Mouse (Mus musculus): ENCODE measurements at regions not wholly inside any gene's neighbourhood (a gene's known extent, or its start where the extent isn't known, plus 50 kb on each side); places are given as distances from the start of the nearest gene placed in this dataset.
A peak's percentile ranks its signal among the peaks of the same experiment; 100 is the strongest.

GRCm38 (mm10) chr12:71769302-71769701 lies 61.6 kb upstream of the Daam1 start:
- whole genome bisulfite sequencing = 62% methylated on average over 6 of the region's 6 CpGs
- no peaks in the 10 kb centered on the region for H3K36me3 ChIP-seq (replicated peaks)
- H3K4me3 ChIP-seq = no peak overlapping the region
- H3K4me2 ChIP-seq = peak overlapping the region; percentile 41; the same call in 1 of the 2 replicates
- H3K9ac ChIP-seq = no peak overlapping the region
- H3K27me3 ChIP-seq (replicated peaks) = no peaks in the 10 kb centered on the region
- H3K4me1 ChIP-seq = peaks cover 8% of the 10 kb centered on the region; the same call in 1 of the 2 replicates
- no peaks in the 10 kb centered on the region for H3K9me3 ChIP-seq
- no peak overlapping the region for H3K27ac ChIP-seq
- no peak for ATAC-seq (replicated peaks)

- no peak overlapping the region for H3K9ac ChIP-seq
- H3K27me3 ChIP-seq (replicated peaks) = no peaks in the 10 kb centered on the region
- no peak overlapping the region for H3K27ac ChIP-seq
- no peak for ATAC-seq (replicated peaks)
- no peak overlapping the region for H3K4me2 ChIP-seq
- WGBS = 84% methylated on average over 9 of the region's 9 CpGs
- no peaks in the 10 kb centered on the region for H3K36me3 ChIP-seq (replicated peaks)
- H3K9me3 ChIP-seq = no peaks in the 10 kb centered on the region
- H3K4me1 ChIP-seq = 0 out of 2 replicates have a peak, but pooled peaks cover 10% of the 10 kb centered on the region
- H3K4me3 ChIP-seq = no peak overlapping the region
Observed at GRCm38 (mm10) chr12:71773891-71774290, 57.0 kb upstream of the Daam1 start.

GRCm38 (mm10) chr12:71775126-71775525 lies 55.8 kb upstream of the Daam1 start:
- H3K36me3 ChIP-seq (replicated peaks) = no peaks in the 10 kb centered on the region
- no peak overlapping the region for H3K4me3 ChIP-seq
- 81% methylated on average over 12 of the region's 12 CpGs for WGBS
- H3K4me2 ChIP-seq = no peak overlapping the region
- no peak overlapping the region for H3K9ac ChIP-seq
- no peak for ATAC-seq (replicated peaks)
- no peaks in the 10 kb centered on the region for H3K9me3 ChIP-seq
- 0 out of 2 replicates have a peak, but pooled peaks cover 6% of the 10 kb centered on the region for H3K4me1 ChIP-seq
- H3K27me3 ChIP-seq (replicated peaks) = no peaks in the 10 kb centered on the region
- no peak overlapping the region for H3K27ac ChIP-seq

GRCm38 (mm10) chr12:71778137-71778536 lies 52.7 kb upstream of the Daam1 start:
- Histone ChIP-seq H3K27ac (no peak overlapping the region), H3K4me1 (0 out of 2 replicates have a peak, but pooled peaks cover 6% of the 10 kb centered on the region), H3K9me3 (no peaks in the 10 kb centered on the region), H3K9ac (no peak overlapping the region), H3K4me3 (peak overlapping the region; percentile 18), H3K4me2 (peak overlapping the region; percentile 46), H3K27me3 (replicated peaks) (no peaks in the 10 kb centered on the region), H3K36me3 (replicated peaks) (no peaks in the 10 kb centered on the region)
- WGBS = 30% methylated on average over 14 of the region's 14 CpGs
- peak; percentile 37; the same call in 1 of the 2 replicates for ATAC-seq (replicated peaks)

- H3K4me2 ChIP-seq = no peak overlapping the region
- ATAC-seq (replicated peaks) = no peak
- H3K36me3 ChIP-seq (replicated peaks) = no peaks in the 10 kb centered on the region
- no peak overlapping the region for H3K4me3 ChIP-seq
- H3K9me3 ChIP-seq = no peaks in the 10 kb centered on the region
- H3K27ac ChIP-seq = no peak overlapping the region
- no peak overlapping the region for H3K9ac ChIP-seq
- H3K27me3 ChIP-seq (replicated peaks) = no peaks in the 10 kb centered on the region
- 0 out of 2 replicates have a peak, but pooled peaks cover 6% of the 10 kb centered on the region for H3K4me1 ChIP-seq
- WGBS = 86% methylated on average over 3 of the region's 3 CpGs
Observed at GRCm38 (mm10) chr12:71778948-71779347, 51.9 kb upstream of the Daam1 start.

GRCm38 (mm10) chr12:71779418-71779817 lies 51.5 kb upstream of the Daam1 start:
- no peak overlapping the region for H3K4me2 ChIP-seq
- H3K9me3 ChIP-seq = no peaks in the 10 kb centered on the region
- H3K4me1 ChIP-seq = 0 out of 2 replicates have a peak, but pooled peaks cover 6% of the 10 kb centered on the region
- ATAC-seq (replicated peaks) = no peak
- no peak overlapping the region for H3K27ac ChIP-seq
- no peak overlapping the region for H3K4me3 ChIP-seq
- no peaks in the 10 kb centered on the region for H3K27me3 ChIP-seq (replicated peaks)
- H3K9ac ChIP-seq = no peak overlapping the region
- 58% methylated on average over 6 of the region's 6 CpGs for WGBS
- H3K36me3 ChIP-seq (replicated peaks) = no peaks in the 10 kb centered on the region

Measured in midbrain, embryonic 15.5 days (tissue).